Mouse (Mus musculus): Measurements from ENCODE around the gene Slc39a13.
A peak's percentile ranks its signal among the peaks of the same experiment; 100 is the strongest.
"Not testable (repeated sequence)": the region's sequence is repeated elsewhere in the genome, so short reads cannot be mapped to it uniquely, and the experiment has no call there.

The Slc39a13 gene

GRCm38 (mm10) chr2:91064211-91064610 is 6.0 kb downstream of the Slc39a13 start:
- no peak for DNase-seq

GRCm38 (mm10) chr2:91062779-91063606 is 7.2 kb downstream of the Slc39a13 start:
- DNase-seq = no peak

- DNase-seq = no peak
These were observed 8.3 kb downstream of the Slc39a13 start for GRCm38 (mm10) chr2:91061849-91062481.

- DNase-seq = no peak
These were observed 9.5 kb downstream of the Slc39a13 start for GRCm38 (mm10) chr2:91060544-91061355.

DNA sequence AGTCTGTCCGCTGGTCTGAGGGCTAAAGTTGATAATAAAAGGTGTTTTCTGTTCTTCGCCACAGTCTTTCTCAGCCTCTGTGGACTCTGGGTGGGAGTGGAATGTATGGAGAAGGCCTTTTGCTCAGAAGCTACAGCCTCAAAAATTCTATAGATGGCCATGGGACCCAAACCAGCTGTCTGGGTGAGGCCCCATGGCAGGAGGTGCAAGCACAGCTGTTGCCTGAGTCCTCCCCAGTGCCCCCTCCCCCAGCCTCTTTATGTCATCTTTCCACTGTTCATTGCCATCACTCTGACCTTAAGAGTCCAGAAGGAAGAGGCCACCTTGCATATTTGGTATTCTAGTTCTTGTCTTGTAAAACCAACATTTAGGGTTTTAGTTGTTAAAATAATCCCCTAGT is 10.8 kb downstream of the Slc39a13 start:
- no peak for DNase-seq

DNA sequence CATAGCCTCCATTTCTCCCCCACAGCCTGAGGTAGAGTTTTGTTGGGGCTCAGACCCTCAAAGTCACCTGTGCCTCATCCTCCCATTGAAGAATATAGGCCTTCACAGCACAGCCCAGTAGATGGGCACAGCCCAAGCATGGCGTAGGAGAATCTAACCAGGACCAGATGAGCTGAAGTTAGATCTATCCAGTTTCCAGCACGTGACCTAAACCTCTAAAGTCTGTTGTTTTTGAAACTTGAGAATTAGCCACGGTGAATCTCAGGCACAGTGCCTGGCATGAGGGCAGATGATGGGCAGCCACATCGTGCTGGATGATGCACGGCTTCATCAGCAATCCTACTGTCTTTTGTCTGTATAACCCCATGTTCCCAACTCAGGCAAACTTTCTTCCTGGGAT is 11.8 kb downstream of the Slc39a13 start:
- no peak for DNase-seq

DNA sequence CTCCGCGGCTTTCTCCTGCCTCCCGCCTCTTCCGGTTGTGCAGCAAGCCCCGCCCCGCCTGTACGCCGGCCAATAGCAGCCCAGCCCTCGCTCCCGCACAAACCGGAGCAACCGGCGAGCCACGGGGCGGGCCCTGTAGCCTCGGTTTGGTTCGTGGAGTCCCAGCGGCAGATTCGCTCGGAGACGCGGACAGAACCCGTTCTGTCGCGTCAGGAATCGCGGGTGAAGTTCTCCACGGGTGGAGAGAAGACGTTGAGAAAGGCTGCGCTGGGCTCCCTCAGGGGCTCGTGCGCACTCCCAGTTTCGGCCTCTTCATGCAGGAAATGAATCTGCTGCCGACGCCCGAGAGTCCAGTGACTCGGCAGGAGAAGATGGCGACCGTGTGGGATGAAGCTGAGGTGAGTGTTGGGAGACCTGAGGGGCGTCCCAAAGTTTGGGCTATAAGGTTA is 16.3 kb downstream of the Slc39a13 start, which contains the start of gene Psmc3:
Gene Psmc3, plus strand, starts transcription at position 76 of the 449 bp plus-strand sequence.
- peak; percentile 92 to 93 for DNase-seq

DNA sequence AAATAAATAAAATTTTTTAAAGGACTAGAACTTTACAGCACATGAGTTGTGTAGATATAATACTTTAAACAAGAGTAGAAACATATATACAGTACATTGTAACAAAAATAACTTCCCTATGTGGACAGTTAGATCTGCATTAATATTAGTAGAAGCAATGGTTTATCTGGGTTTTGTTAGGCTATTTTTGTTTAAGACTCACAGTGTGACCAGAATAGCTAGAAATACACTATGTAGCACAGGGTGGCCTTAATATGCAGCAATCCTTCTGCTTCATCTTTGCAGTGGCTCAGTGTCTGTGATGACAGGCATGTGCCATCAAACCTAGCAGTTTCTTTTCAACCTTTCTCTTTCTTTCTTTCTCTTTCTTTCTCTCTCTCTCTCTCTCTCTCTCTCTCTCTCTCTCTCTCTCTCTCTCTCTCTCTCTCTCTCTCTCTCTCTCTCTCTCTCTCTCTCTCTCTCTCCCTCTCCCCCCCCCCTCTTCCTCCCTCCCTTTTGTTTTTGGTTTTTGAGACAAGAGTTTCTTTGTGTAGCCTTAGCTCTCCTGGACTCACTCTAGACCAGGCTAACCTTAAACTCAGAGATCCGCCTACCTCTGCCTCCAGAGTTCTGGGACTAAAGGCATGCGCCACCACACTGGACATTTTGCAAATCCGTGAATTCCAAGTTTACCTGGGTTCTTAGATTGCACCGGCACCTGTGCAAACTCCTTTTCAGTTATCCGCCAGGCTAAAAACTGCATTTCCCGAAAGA is 16.9 kb downstream of the Slc39a13 start:
- no peak for DNase-seq

GRCm38 (mm10) chr2:91052752-91053151 is 17.5 kb downstream of the Slc39a13 start:
- DNase-seq = no peak

GRCm38 (mm10) chr2:91051917-91052316 is 18.3 kb downstream of the Slc39a13 start:
- DNase-seq = no peak

GRCm38 (mm10) chr2:91047359-91047758 is 22.9 kb downstream of the Slc39a13 start:
- DNase-seq = no peak

DNA sequence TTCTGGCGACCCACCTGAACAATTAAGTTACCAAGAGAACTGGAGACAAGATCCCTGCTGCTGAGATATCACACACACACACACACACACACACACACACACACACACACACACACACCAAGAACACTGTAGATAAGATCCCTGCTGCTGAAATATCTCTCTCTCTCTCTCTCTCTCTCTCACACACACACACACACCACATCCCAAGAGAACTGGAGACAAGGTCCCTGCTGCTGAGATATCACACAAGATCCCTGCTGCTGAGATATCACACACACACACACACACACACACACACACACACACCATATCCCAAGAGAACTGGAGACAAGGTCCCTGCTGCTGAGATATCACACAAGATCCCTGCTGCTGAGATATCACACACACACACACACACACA is 24.4 kb downstream of the Slc39a13 start:
- DNase-seq = not testable (repeated sequence)

DNA sequence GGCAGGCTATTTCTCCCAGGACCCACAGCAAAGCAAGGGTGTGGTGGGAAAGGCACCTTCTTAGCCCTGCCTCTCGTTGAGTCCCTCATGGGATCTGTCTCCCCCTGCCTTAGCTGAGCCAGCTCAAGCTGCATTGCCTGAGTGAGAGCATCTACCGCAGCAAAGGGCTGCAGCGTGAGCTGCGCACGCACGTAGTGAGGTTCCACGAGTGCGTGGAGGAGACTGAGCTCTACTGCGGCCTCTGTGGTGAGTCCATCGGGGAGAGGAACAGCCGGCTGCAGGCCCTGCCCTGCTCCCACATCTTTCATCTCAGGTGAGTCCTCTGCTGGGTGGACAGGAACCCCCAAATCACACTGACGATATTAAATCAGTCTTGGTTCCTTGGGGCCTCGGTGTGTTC is 25.5 kb downstream of the Slc39a13 start:
- DNase-seq = no peak

- peak in 1 of 2 experiments; percentile 45 for DNase-seq
These were observed 27.4 kb downstream of the Slc39a13 start for GRCm38 (mm10) chr2:91042651-91043398.

DNA sequence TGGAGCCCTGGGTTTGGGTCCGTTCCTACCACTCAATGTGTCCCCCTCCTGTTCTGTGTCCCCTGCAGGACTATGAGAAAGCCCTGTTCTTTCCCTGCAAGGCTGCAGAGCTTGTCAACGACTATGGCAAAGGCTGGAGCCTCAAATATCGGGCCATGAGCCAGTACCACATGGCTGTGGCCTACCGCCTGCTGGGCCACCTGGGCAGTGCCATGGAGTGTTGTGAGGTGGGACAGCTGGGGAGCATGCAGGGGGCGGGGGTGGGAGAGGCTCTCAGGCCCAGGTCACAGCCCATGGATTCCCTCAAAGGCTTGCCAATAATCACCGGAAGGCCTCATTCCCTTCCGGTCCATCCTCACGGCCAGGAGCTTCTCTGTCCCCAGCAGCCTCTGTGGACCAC is 28.4 kb downstream of the Slc39a13 start:
- no peak for DNase-seq

GRCm38 (mm10) chr2:91035385-91035784 is 34.8 kb downstream of the Slc39a13 start, which contains the start of gene Rapsn:
Gene Rapsn, plus strand, starts transcription at chr2:91035620.
- DNase-seq = no peak

DNA sequence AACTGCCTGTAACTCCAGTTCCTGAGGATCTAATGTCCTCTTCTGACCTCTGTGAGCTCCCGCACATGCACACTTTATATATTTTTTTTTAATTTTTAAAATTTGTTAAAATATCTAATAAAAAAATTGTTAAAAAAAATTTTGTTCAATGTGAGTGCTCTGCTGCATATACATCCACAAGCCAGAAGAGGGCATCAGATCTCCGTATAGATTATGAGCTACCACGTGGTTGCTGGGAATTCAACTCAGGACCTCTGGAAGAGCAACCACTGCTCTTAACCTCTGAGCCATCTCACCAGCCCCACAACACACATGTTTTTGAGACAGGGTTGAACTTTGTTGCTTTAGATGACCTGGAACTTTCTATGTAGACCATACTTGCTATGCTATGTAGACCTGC is 37.2 kb downstream of the Slc39a13 start:
- no peak for DNase-seq

DNA sequence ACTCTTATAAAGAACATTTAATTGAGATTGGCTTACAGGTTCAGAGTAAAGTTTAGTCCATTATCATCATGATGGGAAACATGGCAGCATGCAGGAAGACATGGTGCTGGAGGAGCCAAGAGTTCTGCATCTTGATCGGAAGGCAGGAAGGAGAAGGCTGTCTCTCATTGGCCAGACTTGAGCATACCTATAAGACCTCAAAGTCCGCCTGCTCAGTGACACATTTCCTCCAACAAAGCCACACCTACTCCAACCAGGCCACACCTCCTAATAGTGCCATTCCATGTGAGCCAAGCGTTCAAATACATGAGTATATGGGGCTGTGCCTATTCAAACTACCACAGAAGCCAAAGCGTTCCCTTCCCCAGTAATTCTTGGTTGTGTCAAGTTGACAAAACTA is 39.0 kb downstream of the Slc39a13 start:
- no peak for DNase-seq

- DNase-seq = no peak
These were observed 42.6 kb downstream of the Slc39a13 start for GRCm38 (mm10) chr2:91027391-91028214.

DNA sequence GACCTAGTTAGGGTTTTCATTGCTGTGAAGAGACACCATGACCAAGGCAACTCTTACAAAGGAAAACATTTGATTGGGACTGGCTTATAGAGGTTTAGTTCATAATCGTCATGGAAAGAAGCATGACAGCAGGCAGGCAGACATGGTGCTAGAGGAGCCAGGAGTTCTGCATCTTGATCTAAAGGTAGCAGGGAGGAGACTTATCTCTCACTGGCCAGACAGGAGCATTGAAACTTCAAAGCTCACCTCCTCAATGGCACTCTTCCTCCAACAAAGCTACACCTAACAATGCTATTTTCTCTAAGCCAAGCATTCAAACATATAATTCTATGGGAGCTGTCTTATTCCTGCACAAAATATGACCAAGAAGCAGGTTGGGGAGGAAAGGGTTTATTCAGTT is 43.7 kb downstream of the Slc39a13 start:
- no peak for DNase-seq

DNA sequence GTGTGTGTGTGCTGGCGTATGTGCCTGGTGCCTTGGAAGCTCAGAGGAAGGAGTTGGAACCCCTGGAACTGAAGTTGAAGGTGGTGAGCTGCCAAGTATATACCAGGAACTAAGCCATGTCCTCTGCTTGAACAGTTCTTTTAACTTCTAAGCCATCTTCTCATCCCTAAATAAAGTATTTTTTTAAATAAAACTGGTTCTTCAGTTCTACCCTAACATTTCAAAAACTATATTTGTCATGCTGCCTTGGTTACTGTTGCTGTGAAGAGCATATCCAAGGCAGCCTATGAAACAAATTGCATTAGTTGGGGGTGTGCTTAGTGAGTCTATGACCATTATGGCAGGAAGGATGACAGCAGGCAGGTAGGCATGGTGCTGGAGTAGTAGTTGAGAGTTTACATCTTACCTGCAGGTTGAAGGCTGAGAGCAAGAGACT is 45.1 kb downstream of the Slc39a13 start:
- DNase-seq = no peak

Data from thymus, adult 18-20 months (tissue).